Mouse (Mus musculus) regulatory T cell (primary cell): ENCODE measurements around the gene Cdh4.

ENCODE experiments used
- in situ Hi-C: fragments of 300-600 bp; cut with MboI, MseI; formaldehyde crosslinking; loops from one replicate; pipeline ENCODE4 v1.15.1; 2025; ENCODE audit warnings: high pct_unique_total_duplicates

Gene Cdh4

GRCm38 (mm10) chr2:179538535-179538934, 96.3 kb downstream of the Cdh4 start:
- in situ Hi-C loops: no loop called here

GRCm38 (mm10) chr2:179539532-179540245, 97.5 kb downstream of the Cdh4 start:
- in situ Hi-C loops: no loop called here

- in situ Hi-C loops: no loop called here
Observed at GRCm38 (mm10) chr2:179541096-179541495, 98.9 kb downstream of the Cdh4 start.

GRCm38 (mm10) chr2:179547627-179548026, 105.4 kb downstream of the Cdh4 start:
- in situ Hi-C loops: no loop called here

GRCm38 (mm10) chr2:179555928-179556327, 113.7 kb downstream of the Cdh4 start:
- in situ Hi-C loops: no loop called here

GRCm38 (mm10) chr2:179562350-179562749, 120.1 kb downstream of the Cdh4 start:
- in situ Hi-C loops: no loop called here

- in situ Hi-C loops: no loop called here
Observed at GRCm38 (mm10) chr2:179565611-179566010, 123.4 kb downstream of the Cdh4 start.

- in situ Hi-C loops: no loop called here
Observed at GRCm38 (mm10) chr2:179567886-179568285, 125.7 kb downstream of the Cdh4 start.

- in situ Hi-C loops: no loop called here
Observed at GRCm38 (mm10) chr2:179569171-179569570, 126.9 kb downstream of the Cdh4 start.

- in situ Hi-C loops: no loop called here
Observed at GRCm38 (mm10) chr2:179571175-179571769, 129.0 kb downstream of the Cdh4 start.

GRCm38 (mm10) chr2:179573331-179573730, 131.1 kb downstream of the Cdh4 start:
- in situ Hi-C loops: no loop called here

- in situ Hi-C loops: no loop called here
Observed at GRCm38 (mm10) chr2:179573786-179574185, 131.6 kb downstream of the Cdh4 start.

GRCm38 (mm10) chr2:179575585-179575984, 133.4 kb downstream of the Cdh4 start:
- in situ Hi-C loops: no loop called here

- in situ Hi-C loops: no loop called here
Observed at GRCm38 (mm10) chr2:179576221-179576620, 134.0 kb downstream of the Cdh4 start.

GRCm38 (mm10) chr2:179578329-179578728, 136.1 kb downstream of the Cdh4 start:
- in situ Hi-C loops: no loop called here

GRCm38 (mm10) chr2:179578842-179579241, 136.6 kb downstream of the Cdh4 start:
- in situ Hi-C loops: no loop called here

GRCm38 (mm10) chr2:179580415-179580814, 138.2 kb downstream of the Cdh4 start:
- in situ Hi-C loops: no loop called here

GRCm38 (mm10) chr2:179581058-179581457, 138.8 kb downstream of the Cdh4 start:
- in situ Hi-C loops: no loop called here

- in situ Hi-C loops: no loop called here
Observed at GRCm38 (mm10) chr2:179582966-179583365, 140.7 kb downstream of the Cdh4 start.

GRCm38 (mm10) chr2:179584672-179585071, 142.4 kb downstream of the Cdh4 start:
- in situ Hi-C loops: no loop called here

GRCm38 (mm10) chr2:179586436-179586835, 144.2 kb downstream of the Cdh4 start:
- in situ Hi-C loops: no loop called here

- in situ Hi-C loops: no loop called here
Observed at GRCm38 (mm10) chr2:179587069-179587468, 144.8 kb downstream of the Cdh4 start.

- in situ Hi-C loops: no loop called here
Observed at GRCm38 (mm10) chr2:179591661-179592060, 149.4 kb downstream of the Cdh4 start.
